ENCODE assay signal across 17 mouse cellular contexts in the genomic region with DNA sequence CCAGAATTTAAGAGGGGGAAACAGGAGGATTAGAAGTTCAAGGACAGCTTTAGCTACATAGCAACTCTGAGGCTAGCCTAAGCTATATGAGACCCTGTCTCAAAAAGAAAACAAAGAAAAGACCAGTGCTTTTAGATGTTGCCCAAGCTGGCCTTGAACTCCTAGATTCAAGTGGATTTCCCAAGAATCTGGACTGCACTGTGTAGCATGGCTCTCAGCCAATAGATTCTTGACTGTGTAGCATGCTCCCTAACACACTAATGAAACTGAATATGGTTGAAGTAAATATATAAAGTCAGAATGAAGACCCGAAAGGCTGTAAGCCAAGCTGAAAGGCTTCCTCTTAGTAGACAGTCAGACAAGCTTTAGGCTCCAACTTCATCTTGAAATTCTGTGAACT. TPM values are rescaled to one million over a fixed set of nuclear protein-coding genes. Genes with fewer than 3 reads are reported as not detected.
"Had no signal": no experiment of that assay in that cellular context is flagged by ENCODE, and none has a peak within 500 bp of the region (broad histone marks: within the 10 kb centered on the region; RNA-seq: fewer than 3 reads in every experiment).

No protein-coding gene starts in this region.

- H3K27ac ChIP-seq: embryonic facial prominence, embryonic 10.5 days; embryonic facial prominence, embryonic 12.5 days; embryonic facial prominence, embryonic 13.5 days; embryonic facial prominence, embryonic 15.5 days; forebrain, embryonic 10.5 days; forebrain, embryonic 12.5 days; forebrain, embryonic 13.5 days; forebrain, embryonic 15.5 days; gastrocnemius, adult 2 months; heart, adult 2 months had no signal

- H3K27me3 ChIP-seq: embryonic facial prominence, embryonic 15.5 days had no signal

- ATAC-seq: forebrain, embryonic 13.5 days; forebrain, embryonic 14.5 days; forebrain, embryonic 15.5 days; forebrain, embryonic 16.5 days; forebrain, postnatal 0 days had no signal

- H3K4me3 ChIP-seq: embryonic facial prominence, embryonic 10.5 days; embryonic facial prominence, embryonic 12.5 days; embryonic facial prominence, embryonic 13.5 days; embryonic facial prominence, embryonic 15.5 days; erythroblast, embryonic 14.5 days; forebrain, embryonic 10.5 days; forebrain, embryonic 12.5 days; forebrain, embryonic 13.5 days; forebrain, embryonic 15.5 days; gastrocnemius, adult 2 months; heart, adult 2 months had no signal

- H3K4me2 ChIP-seq: embryonic facial prominence, embryonic 12.5 days; embryonic facial prominence, embryonic 13.5 days; embryonic facial prominence, embryonic 15.5 days; forebrain, embryonic 12.5 days; forebrain, embryonic 13.5 days; forebrain, embryonic 15.5 days had no signal

- DNase-seq: cerebellum, adult 9-11 months; forebrain, postnatal 0 days; heart, adult 11 months had no signal

- H3K36me3 ChIP-seq: embryonic facial prominence, embryonic 10.5 days; embryonic facial prominence, embryonic 12.5 days; embryonic facial prominence, embryonic 13.5 days; embryonic facial prominence, embryonic 15.5 days; forebrain, embryonic 10.5 days; forebrain, embryonic 12.5 days; forebrain, embryonic 15.5 days had no signal

- H3K9ac ChIP-seq: embryonic facial prominence, embryonic 12.5 days; embryonic facial prominence, embryonic 13.5 days; embryonic facial prominence, embryonic 15.5 days; forebrain, embryonic 12.5 days; forebrain, embryonic 13.5 days; forebrain, embryonic 15.5 days; forebrain, postnatal 0 days had no signal

- H3K9me3 ChIP-seq: embryonic facial prominence, embryonic 10.5 days; embryonic facial prominence, embryonic 12.5 days; embryonic facial prominence, embryonic 13.5 days; embryonic facial prominence, embryonic 15.5 days; forebrain, embryonic 10.5 days; forebrain, embryonic 12.5 days; forebrain, embryonic 13.5 days; forebrain, embryonic 15.5 days had no signal

RNA-seq across cellular contexts. Expression of a gene that starts 41.7 kb away (rescaled TPM):
- total RNA-seq: granulocyte monocyte progenitor cell, adult 5-6 weeks had no signal
